Mouse (Mus musculus): ENCODE data around the gene Emp3. TPM values are rescaled to one million over a fixed set of nuclear protein-coding genes. Genes with fewer than 3 reads are reported as not detected.
"Not testable (repeated sequence)": the region's sequence is repeated elsewhere in the genome, so short reads cannot be mapped to it uniquely, and the experiment has no call there.

The Emp3 gene
- polyA plus RNA-seq, 1 experiment = 139 TPM

DNA sequence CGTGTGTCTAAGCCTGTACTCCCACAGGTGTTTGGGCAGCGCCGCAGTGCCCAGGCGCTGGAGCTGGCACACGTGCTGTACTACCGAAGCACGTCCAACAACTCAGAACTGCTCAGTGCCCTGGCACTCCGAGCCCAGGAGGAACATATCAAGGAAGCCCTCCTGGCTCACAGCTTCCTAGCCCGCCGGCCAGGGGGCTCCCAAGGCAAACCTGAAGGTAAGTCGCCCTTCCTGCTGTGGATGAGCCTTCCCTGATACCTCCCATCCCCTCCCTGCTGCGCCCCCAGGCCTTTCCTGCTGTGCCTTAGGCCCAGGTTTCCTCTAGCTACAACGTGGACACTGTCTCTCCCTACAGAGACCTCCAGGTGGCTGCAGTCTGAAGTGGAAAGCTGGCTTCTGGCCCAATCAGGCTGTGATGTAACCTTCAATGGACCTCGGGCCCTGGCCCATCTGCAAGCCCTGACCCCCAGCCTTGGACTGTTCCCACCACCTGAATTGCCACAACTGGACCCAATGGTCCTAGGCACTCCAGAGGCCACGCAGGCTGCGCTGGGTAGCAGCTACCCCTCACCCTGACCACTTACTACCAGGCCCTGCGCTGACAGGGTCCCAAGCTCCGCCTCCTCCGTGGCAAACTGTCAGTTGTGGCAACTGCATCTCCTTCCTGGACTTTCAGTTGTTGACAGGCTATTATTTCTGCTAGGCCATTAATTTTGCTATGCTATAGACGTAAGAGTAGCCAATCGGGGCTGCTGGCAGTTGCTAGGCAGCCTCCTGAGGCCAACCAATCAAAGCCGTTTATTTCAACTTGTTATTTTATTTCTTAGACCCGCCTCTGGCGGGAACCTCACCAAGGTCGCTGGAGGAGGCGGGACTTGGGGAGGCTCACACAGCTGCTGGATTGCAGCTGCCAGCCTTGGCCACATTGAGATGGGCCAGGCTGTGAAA lies 4.9 kb downstream of the Emp3 start:
- DNase-seq (ENCODE audit: low read depth) = no peak

GRCm38 (mm10) chr7:45915011-45915410 lies 6.2 kb downstream of the Emp3 start:
- no peak for DNase-seq (ENCODE audit: low read depth)

DNA sequence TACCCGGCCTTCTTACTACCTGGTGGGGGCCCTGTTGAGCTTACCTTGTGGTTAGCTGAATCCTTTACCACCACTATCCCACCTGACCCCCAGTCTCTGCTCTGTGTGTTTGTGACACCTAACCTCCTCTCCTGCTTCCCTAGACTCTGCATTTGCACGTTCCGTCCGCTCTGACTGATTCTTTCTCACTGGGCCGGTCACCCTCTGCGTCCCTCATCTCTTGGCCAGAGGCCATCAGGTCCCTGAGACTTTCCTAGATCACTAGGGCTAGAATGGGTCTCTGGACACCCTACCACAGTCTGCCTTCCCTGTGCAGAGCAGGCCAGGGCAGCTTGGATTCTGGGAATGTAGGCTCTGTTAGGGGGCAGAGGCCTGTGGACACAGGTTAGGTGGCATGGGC lies 7.1 kb downstream of the Emp3 start:
- DNase-seq (ENCODE audit: low read depth) = no peak

GRCm38 (mm10) chr7:45909145-45909544 lies 12.1 kb downstream of the Emp3 start:
- DNase-seq (ENCODE audit: low read depth) = no peak

DNA sequence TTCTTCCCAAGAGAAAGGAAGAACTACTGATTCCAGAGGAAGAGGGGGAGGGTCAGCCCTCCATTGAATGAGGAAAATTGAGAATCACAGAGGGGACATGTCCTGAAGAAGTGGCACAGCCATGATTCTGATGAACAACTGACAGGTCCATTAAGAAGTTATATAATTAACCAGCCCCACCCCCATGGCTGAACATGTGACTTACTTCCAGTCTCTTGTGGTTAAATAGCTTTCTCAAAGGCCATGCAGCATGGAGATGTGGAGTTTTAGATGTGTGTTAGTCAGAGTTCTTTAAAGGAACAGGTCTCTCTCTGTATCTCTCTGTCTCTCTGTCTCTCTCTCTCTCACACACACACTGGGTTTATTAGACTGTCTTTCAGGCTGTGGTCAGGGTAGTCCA lies 12.8 kb downstream of the Emp3 start:
- no peak for DNase-seq (ENCODE audit: low read depth)

DNA sequence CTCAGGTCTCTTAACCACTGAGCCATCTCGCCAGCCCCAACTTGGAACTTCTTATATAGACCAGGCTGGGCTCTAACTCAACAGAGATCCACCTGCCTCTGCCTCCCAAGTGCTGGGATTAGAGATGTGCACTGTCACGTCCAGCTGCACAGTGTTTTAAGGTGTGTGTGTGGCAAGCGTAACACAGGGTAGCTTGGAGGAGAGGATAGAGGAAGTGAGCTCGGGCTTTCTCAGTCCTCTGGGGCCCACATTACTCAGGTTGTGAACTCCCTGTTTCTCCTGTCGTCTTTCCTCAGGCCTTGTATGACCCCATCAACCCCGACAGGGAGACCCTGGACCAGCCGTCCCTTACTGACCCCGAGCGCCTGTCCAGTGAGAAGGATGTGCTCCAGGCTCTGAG lies 14.6 kb downstream of the Emp3 start:
- DNase-seq (ENCODE audit: low read depth) = no peak

GRCm38 (mm10) chr7:45902481-45903002 lies 18.7 kb downstream of the Emp3 start:
- DNase-seq (ENCODE audit: low read depth) = no peak

DNA sequence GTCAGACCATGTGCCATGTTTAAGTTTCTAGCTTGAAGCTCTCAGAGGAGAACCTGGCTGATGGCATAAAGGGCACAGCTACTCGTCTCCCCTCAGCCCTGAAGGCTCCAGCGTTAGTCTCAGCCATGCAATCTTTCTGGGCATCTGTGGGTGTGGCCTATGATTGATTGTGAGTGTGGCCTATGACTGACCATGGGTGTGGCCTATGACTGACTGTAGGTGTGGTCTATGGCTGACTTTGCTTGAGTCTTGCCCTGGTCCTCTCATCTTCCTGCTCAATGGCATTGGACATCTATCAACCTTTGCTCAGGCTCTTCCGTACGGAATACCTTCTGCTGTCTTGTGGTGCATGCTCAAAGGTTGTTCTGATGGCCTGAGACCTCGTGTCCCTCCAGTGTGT lies 19.6 kb downstream of the Emp3 start:
- DNase-seq (ENCODE audit: low read depth) = no peak

DNA sequence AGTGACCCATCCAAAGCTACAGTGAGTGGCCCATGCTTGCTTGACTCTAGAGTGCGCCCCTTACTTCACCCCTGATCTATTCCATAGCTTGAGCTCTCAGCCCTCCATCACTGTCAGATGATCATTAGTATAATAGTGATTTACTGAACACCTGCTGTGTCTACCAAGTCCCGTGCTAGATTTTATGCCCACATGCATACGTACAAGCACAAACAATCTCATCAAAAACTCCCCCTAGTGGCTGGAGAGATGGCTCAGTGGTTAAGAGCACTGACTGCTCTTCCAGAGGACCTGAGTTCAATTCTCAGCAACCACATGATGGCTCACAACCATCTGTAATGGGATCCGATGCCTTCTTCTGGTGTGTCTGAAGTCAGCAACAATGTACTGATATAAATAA lies 23.1 kb downstream of the Emp3 start:
- not testable (repeated sequence) for DNase-seq (ENCODE audit: low read depth)

- no peak for DNase-seq (ENCODE audit: low read depth)
Measured at GRCm38 (mm10) chr7:45897258-45897757, 23.9 kb downstream of the Emp3 start.

GRCm38 (mm10) chr7:45896517-45897257 lies 24.5 kb downstream of the Emp3 start, which contains the start of the genes Syngr4 and Tmem143:
Gene Syngr4 (minus strand): TSS chr7:45896714.
Gene Tmem143 (plus strand): TSS chr7:45896941.
- DNase-seq (ENCODE audit: low read depth) = peak; percentile 86

GRCm38 (mm10) chr7:45895931-45896516 lies 25.2 kb downstream of the Emp3 start:
- no peak for DNase-seq (ENCODE audit: low read depth)

- no peak for DNase-seq (ENCODE audit: low read depth)
Measured at GRCm38 (mm10) chr7:45892651-45893050, 28.6 kb downstream of the Emp3 start.

- DNase-seq (ENCODE audit: low read depth) = no peak
Measured at GRCm38 (mm10) chr7:45887246-45887645, 34.0 kb downstream of the Emp3 start.

DNA sequence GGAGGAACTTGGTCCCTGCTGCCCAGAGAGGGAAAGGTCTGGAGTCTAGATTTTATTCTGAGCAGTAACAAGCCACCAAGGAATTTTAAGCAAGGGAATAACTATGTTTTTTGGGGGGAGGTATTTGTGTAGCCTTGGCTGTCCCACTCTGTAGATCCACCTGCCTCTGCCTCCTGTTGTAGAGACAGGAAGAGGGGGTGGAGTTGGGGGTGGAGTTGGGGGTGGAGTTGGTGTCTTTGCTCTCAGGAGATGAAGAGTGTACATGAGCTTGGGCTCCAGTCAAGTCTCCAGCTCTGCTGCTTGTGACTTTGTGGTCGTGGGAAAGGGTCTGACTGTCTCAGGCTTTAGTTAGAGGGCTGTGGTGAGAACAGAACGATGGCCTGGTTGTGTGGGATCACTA lies 40.2 kb downstream of the Emp3 start:
- no peak for DNase-seq (ENCODE audit: low read depth)

- DNase-seq (ENCODE audit: low read depth) = no peak
Measured at GRCm38 (mm10) chr7:45880531-45880930, 40.7 kb downstream of the Emp3 start.

- DNase-seq (ENCODE audit: low read depth) = not testable (repeated sequence)
Measured at GRCm38 (mm10) chr7:45878278-45878677, 42.9 kb downstream of the Emp3 start, which contains the start of gene Grin2d. Gene Grin2d (minus strand): TSS chr7:45878378.

- DNase-seq (ENCODE audit: low read depth) = no peak
Measured at GRCm38 (mm10) chr7:45876895-45877294, 44.3 kb downstream of the Emp3 start.

- no peak for DNase-seq (ENCODE audit: low read depth)
Measured at GRCm38 (mm10) chr7:45873061-45873947, 47.9 kb downstream of the Emp3 start.

DNA sequence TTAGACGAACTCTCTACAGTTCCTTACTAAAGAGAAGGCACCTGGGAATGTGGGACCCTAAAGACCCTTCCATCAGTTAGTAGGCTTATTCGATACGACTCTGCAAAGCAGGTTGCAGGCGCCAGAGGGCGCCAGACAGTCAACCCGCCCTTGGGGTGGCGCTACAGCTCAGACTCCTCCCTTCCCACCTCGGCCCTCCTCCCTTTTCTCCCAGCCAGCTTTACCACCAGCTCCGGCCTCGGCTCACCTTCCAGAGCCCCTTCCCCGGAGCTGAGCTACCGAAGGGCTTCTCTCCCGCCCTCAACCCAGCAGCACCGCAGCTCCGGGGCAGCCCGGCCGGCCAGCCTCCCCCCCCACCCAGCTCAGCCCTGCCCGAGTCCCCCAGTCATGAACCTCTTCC lies 48.6 kb downstream of the Emp3 start, which contains the start of gene Kdelr1:
Kdelr1 (plus strand) TSS at position 149 of the 400 bp plus-strand sequence.
- DNase-seq (ENCODE audit: low read depth) = no peak
